Mouse (Mus musculus): ENCODE measurements around the gene Golga7b.

Golga7b gene

DNA sequence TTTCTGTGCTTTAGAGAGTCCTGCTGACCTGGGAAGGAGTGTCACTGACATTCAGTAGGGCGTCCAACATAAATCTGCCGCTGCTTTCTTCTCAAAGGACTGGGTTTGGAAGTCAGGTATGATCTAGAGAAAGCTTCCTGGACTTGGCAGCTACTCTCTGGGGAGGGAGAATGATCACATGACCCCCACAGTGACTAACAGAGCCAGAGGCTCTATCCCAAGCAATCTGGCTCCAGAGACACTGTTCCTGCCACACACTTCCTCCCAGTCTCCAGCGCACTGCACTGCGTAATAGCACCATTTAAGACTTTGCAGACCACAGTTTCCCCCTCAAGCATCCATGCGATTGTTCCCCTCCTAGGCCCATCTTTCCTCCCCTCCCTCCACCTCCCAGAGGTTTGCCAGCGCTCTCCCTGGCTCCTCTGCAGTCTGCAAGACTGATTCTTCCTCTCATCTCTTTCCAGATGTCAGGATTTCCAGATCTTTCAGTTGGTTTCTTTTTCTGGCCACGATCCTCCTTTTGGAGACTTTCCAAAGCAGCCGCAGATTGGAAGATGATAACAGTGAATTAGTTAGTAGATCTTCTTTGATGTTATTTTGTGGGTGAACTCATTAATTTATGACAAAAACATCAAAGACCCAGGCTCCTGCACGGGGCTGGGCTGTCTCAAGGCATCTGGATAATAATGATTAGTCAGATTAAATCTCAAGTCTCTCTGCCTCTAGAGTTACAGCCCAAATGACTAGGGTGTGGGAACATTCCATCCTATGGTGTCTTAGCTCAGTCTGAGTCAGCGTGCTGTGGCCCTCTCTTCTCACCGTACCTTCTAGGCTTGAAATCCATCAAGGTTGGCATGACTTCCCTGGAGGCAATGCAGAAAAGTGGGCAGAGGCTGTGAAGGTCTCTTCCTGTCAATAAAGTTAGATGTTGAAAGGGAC is 2.9 kb downstream of the Golga7b start:
- DNase-seq (ENCODE audit: low read depth, low spot score): no peak

DNA sequence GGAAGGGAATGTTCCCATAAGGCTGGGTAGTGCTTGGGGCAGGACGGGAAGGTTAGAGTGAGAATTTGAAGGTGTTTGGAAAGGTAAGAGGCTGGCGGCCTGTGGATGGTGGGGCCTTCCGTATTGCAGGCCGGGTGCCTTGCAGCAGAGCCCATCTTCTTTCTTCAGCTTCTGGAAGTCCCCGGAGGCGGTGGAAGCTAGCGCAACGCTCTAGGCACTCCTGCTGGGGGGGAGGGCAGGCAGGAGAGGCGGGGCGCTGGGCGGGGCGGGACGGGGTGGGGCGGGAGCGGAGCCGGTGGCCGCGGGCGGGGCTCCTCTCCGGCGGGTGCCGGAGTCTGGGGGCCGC is 8.0 kb downstream of the Golga7b start:
- no peak for DNase-seq (ENCODE audit: low read depth, low spot score)

DNA sequence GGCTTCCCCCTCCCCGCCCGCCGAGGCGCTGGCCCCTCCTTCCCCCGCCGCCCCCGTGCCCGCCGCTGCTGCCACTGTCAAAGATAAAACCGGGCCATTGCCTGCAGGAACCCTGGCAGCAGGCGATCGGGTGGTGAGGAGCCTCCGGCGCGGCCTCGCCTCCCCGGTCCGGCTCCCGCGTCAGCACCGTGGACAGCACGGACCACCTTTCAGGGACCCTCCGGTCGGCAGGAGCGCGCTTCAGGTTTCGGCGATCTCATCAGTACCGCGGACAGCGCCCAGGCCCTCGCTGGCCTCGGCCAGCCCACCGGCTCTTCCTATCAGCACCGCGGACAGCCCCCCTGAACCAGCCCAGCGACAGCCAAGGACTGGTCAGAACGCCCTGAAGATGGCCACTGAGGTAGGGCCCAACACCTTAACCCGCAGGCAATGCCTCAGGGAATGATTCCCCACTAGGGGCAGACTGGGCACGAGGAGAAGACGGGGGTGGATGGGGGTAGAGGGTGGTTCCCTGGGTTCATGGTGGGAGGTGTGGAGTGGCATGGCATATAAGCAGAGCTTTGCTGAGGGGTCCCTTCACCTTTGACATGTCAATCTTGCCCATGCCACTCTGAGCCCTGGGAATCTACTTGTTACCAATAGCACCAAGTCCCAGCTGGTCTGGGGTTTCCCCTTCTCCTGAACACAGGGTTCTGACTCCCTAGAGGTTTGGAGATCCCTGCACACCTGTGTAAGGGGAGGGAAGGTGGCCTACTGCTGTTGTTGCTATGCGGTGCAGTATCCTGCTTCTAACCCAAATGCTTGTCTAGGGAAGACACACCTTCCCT is 8.6 kb downstream of the Golga7b start:
- DNase-seq (ENCODE audit: low read depth, low spot score): peak; percentile 89

DNA sequence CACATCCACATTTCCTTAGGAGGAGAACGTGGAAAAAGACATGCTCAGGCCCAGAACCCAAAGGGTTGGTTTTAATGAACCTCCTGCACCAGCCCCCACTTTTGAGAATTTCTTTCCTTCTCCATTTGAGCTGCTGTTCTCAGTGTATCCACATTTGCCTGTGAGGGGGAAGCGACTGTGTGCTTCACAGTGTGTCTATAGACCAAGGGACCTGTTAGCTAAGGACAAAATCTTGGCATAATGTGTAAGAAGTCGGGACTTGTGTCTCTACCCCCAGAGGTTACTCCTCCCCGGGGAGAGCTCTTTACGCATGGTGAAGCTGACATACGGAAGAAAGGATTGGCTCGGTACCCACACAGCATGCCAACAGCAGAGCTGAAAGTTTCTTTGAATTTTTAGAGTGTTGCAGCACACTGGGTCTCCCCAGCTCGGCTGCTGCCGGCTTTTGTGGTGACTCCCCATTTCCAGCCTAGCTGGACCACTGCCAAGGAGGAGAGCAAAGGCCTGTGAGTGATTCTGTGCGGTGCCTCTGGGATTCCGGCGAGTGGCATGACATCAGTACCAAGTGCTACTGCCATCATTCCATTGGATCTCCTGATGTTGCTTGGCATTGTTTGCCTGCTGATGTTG is 9.4 kb downstream of the Golga7b start:
- no peak for DNase-seq (ENCODE audit: low read depth, low spot score)

DNA sequence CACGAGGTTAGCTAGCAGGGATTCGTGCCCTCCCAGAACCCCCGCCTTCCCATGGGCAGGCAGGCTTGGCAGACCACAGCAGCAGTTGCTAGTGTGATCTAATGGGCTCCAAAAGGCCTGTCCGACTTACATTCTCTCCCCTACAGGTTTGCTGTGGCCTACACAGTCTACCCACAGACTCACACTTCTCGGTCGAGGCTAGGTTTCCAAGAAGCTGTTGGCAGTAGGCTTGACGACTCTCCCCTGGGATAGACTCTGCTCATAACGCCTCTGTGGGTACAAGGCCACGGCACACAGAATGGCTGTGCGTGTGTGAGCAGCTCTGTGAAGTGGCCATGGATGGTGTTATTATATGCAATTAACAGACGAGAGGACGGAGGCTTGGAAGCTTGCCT is 9.9 kb downstream of the Golga7b start:
- no peak for DNase-seq (ENCODE audit: low read depth, low spot score)

DNA sequence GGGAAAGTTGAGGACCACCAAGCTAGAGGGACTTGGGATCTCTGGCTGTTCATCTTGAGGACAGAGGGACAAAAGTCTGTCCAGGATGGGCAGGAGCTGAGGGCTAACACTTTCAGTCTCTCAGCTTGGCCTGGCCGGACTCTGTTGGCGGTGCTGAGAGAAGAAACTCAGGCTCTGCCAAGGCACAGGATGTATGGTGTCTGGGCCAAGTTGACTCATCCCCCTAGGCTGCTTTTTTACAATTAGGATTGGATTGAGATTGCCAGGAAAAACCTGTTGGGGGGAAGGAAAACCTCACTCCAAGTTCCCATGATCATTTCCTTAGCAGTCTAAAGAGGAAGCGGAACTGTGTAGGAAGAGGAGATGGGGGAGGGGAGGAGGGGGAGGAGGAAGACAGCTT is 10.7 kb downstream of the Golga7b start:
- no peak for DNase-seq (ENCODE audit: low read depth, low spot score)

DNA sequence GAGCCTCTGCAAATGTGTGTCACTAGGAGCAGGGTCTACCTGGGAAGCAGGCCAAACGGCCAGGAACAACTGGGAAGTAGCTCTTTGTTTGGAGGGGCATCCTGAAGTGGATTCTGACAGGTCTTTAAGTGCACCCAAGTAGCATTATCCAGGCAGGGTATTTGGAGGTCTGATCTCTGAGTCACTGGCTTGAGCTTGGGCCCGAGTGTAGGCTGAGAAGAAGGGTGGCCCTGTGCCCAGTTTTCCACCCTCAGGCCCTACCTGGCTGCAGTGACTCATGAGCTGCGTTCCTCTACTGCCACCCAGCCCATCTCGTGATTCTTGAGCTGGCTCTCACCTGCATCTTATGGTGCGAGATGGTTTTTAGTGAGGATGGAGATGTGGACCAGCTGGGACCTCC is 11.2 kb downstream of the Golga7b start:
- DNase-seq (ENCODE audit: low read depth, low spot score): no peak

DNA sequence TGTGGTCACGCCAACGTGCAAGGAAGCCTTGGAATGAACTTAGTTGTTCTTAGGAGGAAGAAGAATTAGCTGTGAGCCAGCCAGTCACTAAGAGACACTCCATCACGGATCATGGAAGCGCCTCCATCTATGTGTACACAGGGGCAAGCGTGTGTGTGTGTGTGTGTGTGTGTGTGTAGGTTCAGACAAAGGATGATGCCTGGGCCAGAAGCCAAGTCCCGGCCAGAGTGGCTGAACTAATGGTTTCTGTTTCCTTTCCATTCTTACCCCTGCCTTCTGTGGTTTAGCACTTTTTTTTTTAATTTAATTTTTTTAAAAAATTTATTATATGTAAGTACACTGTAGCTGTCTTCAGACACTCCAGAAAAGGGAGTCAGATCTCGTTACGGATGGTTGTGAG is 13.1 kb downstream of the Golga7b start:
- no peak for DNase-seq (ENCODE audit: low read depth, low spot score)

DNA sequence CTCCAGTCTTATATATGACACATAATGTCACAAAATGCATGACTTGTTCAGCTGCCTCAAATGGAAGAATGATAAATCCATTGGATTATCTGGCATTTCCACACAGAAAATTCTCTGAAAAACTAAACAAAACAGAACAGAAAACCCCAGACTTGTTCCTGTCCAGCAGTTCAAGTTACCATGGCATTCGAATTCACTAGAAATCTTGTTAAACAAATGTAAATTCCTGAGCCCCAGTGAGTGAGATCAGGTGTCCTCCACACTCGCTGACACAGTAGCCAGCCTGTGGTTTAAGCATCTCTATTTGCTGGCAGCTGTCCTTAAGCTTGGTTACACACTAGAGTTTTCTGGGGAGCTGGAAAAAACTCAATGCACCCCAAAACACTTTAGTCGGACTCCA is 16.1 kb downstream of the Golga7b start:
- DNase-seq (ENCODE audit: low read depth, low spot score): no peak

DNA sequence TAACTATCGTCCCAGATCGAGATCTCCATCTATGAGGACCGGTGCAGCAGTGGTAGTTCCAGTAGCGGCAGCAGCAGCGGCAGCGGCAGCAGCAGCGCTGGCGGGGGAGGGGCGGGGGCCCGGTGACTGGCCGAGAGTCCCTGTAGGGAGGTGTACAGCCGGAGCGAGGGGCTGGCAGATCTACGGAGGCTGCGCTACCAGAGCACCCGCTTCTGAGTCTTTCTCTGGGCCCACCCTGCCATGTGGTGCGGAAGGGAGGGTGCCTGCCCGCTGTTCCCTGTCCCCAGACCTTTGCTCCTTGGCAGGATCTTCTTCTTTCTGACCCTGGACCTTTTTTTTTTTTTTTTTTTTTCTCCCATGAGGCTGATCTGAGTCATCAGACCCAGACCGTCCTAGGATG is 21.0 kb downstream of the Golga7b start:
- DNase-seq (ENCODE audit: low read depth, low spot score): no peak

DNA sequence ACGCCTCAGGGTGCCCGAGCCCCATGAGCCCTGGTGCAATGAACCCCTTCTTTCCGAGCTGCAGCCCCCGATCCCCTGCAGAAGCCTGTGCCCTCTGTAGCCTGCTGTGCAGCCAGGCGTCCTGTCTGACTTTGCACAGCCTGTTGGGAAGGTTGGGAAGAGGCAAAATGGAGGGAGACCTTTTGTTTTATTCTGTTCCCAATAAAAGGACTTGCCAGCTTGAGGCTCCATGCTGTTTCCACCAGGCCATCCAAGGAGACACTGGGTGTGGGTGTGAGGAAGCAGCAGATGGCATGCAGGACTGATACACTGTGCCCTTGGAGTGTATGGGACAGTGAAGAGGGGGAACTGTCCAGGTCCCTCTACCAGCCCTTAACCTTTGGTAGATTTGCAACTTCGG is 22.7 kb downstream of the Golga7b start:
- DNase-seq (ENCODE audit: low read depth, low spot score): no peak

DNA sequence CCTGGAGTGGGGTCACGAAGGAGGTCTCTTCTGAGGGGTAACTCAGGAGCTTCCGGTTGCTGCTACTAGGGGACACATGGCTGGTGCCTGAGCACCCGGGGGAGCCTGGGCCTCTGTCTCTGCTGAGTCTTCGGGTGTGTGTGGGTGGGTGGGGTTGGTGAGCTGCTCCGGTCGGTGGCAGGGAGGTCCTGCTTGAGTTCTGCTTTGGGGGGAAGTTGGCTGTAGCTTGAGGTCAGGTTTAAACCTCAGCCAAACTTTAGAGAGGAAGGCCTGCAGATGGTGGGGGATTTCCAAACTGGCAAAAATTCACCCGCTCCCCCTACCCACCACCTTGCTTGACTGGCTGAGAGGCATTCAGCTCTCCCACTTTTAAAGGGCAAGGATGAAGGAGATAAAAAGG is 23.8 kb downstream of the Golga7b start:
- no peak for DNase-seq (ENCODE audit: low read depth, low spot score)

DNA sequence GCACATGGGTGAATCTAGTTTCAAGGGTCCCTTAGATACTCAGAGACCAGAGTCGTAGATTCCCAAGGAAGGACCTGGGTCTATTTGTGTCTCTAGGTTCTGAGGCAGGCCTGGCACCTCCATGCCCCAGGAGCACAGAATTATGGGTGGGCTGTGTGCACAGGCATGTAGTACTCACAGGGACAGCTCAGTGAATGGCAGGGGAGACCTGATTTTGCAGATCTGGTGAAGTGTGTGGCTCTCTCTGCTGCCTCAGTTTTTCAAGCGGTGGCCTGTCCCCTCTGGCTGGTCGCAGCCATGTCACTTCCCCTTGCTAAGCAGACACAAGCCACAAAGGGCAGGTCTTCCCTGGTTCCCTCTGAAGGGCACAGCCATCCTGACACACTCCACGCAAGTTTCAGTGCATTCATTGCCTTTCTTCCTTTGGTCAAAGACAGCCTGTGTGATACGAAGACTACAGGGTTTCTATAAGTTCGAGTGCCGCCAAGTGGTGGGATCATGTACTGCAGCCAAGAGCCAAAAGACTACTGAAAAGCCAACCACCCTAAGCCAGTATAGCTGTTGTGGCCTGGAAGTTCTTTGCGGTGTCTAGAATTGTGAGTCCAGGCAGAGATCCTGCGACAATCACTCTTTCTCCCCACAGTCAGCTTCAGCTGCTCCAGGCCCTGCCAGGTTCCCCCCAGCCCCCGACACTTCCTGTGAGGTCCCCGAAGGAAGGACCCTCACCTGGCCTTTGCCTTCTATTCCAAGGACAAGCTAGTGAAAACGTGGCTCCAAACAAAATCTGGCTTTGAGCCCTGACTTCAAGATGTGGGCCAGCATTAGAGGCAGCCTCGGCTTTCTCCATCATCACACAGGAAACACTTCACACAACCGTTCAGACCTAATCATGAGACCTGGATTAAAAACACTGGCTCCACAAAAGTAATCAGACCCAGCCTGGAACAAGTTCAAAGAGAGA is 24.9 kb downstream of the Golga7b start:
- peak; percentile 63 for DNase-seq (ENCODE audit: low read depth, low spot score)

DNA sequence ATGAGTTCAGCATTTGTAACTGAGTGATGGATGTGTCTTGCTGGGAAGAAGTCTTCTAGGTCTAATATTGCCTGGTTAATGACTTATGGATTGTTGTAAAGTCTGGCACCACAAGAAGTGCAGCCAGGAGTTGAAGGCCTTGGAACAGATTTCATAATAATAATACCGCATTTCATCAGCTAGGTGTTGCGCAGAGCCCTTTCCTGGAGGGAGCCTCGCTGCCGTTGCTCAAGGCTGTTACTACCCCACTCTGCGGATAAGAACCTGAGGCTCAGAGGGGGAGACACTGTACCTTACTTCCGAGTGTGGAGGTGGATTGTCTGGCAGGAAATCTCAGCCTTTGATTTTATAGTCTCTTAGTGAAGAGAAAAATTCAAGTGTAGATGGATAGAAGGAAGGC is 29.9 kb downstream of the Golga7b start:
- DNase-seq (ENCODE audit: low read depth, low spot score): no peak

DNA sequence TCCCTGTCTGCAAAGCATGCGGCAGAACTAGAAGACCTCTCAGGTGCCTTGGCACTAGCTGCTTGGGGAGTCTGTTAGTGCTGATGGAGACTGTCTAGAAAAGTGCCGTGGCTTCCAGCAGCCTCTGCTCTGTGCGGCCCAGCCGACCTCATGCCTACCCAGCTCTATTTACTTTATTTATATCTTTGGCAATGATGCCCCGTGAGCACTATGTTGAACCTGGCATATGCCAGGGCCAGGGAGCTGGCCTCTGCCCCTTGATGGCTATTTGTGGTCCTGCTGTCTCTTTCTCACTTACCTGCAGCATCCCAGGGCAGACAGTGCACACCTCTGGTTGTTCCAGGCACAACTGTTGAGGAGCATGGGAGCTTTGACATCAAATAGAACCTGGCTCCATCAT is 31.1 kb downstream of the Golga7b start:
- DNase-seq (ENCODE audit: low read depth, low spot score): no peak

DNA sequence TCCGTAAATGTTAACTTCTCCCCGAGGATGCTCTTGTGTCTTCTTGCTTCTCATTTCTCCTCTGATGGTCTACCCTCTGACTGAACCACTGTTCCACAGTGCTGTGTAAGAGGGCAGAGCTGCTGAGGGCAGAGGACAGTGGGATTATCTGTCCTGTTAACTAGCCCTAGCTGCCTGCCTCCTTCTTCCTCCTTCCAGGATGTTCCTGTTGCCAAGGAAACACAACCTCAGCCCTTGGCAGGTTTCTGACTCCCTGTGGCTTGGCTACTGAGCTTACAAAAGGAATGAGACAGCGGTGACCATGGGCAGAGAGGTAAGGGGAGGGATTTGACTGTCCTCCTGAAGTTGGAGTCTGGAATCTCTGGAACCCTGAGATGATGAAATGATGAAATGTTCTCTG is 32.2 kb downstream of the Golga7b start:
- no peak for DNase-seq (ENCODE audit: low read depth, low spot score)

DNA sequence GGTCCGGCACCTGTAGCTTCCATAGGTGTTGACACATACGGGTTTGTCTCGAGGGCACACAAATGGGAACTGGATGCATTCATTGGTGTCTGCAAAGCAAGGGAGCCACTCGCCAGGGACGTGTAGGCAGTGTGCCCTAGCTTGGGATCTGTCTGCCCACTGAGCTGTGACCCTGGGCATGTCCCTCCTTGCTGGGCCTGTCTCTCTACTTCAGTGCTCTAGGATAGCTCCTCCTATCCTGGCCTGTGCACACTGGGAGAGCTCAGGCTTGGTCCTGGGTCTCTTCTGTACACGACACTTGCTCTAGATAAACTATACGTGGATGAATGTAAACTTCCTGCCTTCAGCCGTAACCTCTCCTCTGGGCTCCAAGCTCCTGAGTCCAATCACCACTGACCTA is 36.8 kb downstream of the Golga7b start:
- no peak for DNase-seq (ENCODE audit: low read depth, low spot score)

DNA sequence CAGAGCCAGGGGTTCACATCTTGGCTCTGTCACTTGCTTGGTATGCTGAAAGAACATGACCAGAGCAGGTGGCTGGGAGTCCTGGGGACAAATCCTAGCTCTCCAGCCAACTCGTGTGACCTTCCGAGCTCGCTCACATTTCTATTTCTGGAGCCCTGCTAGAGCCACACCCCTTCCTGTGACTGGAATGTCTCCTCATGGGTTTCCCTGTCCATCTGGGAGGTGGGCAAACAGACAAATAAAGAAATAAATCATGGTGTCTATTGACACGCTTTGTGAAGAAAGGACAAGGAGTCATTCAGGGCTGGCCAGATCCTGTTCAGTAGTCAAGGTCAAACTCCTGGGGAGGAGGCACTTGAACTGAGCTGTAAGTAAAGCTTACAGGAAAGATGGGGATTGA is 41.0 kb downstream of the Golga7b start:
- no peak for DNase-seq (ENCODE audit: low read depth, low spot score)

DNA sequence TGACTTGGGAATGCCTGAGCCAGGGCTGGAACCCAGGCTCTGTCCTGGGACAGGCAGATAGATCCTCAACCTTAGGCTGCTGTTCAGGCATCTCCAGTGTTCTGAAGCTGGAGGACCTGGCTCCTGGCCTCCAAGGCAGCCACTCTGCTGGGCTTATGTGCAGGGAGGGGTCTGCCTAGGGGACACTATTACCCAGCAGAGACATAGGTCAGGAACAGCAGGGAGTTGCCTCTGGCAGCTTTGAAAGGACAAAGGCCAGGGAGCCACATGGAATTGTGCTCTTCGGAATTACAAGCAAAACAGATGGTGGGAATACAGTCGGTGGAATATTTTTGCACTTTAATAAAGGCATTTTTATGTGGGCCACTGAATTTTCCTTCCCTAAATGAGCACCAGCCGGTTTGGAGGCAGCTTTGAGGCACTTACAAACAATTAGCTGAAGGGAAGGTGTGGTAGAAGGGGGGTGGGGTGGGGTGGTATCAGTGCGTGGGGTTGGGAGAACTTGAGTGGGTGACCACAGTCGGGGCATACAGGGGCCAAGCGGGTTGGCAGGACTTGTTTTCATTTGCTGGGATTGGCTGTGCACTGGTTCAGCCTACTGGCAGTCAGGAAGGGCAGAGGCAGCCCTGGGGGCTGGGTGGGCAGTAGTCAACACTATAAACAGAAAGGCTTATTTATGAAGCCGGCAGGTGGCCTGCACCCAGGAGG is 43.7 kb downstream of the Golga7b start:
- DNase-seq (ENCODE audit: low read depth, low spot score): no peak

DNA sequence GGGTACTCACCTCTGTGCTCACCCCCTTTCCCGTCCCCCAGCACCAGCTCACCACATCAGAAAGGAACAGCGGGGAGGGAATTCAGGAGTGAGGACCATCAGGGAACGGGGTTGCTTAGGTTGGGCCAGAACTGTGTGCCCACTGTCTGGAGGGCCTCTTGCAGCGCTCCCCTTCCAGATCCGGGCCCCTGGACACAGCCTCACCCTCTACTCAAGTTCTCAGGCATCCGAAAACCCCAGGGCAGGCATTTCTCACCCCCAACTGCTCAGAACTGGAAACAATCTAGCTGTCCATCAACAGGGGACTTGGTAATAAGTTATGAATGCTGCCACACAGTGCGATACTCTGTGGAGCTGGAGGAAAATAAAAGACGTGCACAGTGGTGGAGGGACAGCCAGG is 44.7 kb downstream of the Golga7b start:
- no peak for DNase-seq (ENCODE audit: low read depth, low spot score)

DNA sequence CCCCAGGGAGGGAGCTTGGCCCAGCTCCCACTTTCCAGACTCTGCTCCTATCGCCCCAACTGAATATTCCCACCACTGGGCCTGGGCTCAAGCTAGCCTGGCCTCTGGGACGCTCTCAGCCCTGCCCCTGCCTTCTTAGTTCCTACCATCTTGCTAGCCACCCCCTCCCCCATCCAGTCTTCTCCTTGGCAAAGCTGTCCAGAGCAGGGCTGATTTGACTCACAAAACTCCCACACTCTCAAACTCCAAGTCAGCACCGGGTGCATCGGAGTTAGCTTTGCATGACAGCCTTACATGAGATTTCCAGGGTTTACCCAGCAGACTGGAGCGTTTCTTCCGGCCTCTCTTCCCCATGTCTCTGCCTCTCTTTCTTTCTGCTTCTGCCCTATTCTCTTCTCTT is 45.8 kb downstream of the Golga7b start:
- DNase-seq (ENCODE audit: low read depth, low spot score): no peak

All from embryo, embryonic 11.5 days (tissue).